Mouse (Mus musculus): ENCODE results near the gene Fbxo10.

GRCm38 (mm10) chr4:45036048-45036447 is 48.4 kb downstream of the Fbxo10 start:
- no peak for TF ChIP-seq CTCF (IDR thresholded peaks at IDR 0.05; ENCODE audit: extremely low read depth, insufficient read depth, low read length)
- TF ChIP-seq POLR2A (IDR thresholded peaks at IDR 0.05; ENCODE audit: extremely low read depth, insufficient read depth, low read length), result no peak

All from cortical plate, adult 2 months (tissue).